Mouse (Mus musculus) lung, postnatal 4 days (tissue): Measurements from ENCODE around the gene Gm20696.

ENCODE experiments used
- DNase-seq, 2 experiments: peaks; one replicate each; pipeline ENCODE4 v3.0.0; 2021

Gene Gm20696

GRCm38 (mm10) chr6:99478873-99479650, 187.5 kb downstream of the Gm20696 start:
- no peak for DNase-seq

- DNase-seq, result no peak
Measured at GRCm38 (mm10) chr6:99475040-99475439, 191.6 kb downstream of the Gm20696 start.

- no peak for DNase-seq
Measured at GRCm38 (mm10) chr6:99470906-99471305, 195.7 kb downstream of the Gm20696 start.

GRCm38 (mm10) chr6:99469134-99469834, 197.3 kb downstream of the Gm20696 start:
- no peak for DNase-seq

- no peak for DNase-seq
Measured at GRCm38 (mm10) chr6:99467831-99468230, 198.8 kb downstream of the Gm20696 start.

GRCm38 (mm10) chr6:99467109-99467508, 199.5 kb downstream of the Gm20696 start:
- DNase-seq, result no peak

- no peak for DNase-seq
Measured at GRCm38 (mm10) chr6:99466354-99466753, 200.2 kb downstream of the Gm20696 start.

- no peak for DNase-seq
Measured at GRCm38 (mm10) chr6:99464449-99464848, 202.1 kb downstream of the Gm20696 start.

GRCm38 (mm10) chr6:99463906-99464305, 202.7 kb downstream of the Gm20696 start:
- DNase-seq, result no peak

- no peak for DNase-seq
Measured at GRCm38 (mm10) chr6:99458775-99459174, 207.8 kb downstream of the Gm20696 start.

- no peak for DNase-seq
Measured at GRCm38 (mm10) chr6:99453763-99454520, 212.7 kb downstream of the Gm20696 start.

GRCm38 (mm10) chr6:99452638-99453185, 213.9 kb downstream of the Gm20696 start:
- DNase-seq, result peak in 1 of 2 experiments; percentile 38

GRCm38 (mm10) chr6:99451479-99451878, 215.1 kb downstream of the Gm20696 start:
- no peak for DNase-seq

- DNase-seq, result no peak
Measured at GRCm38 (mm10) chr6:99447447-99447846, 219.2 kb downstream of the Gm20696 start.

- no peak for DNase-seq
Measured at GRCm38 (mm10) chr6:99446801-99447415, 219.7 kb downstream of the Gm20696 start.

- no peak for DNase-seq
Measured at GRCm38 (mm10) chr6:99443460-99443859, 223.1 kb downstream of the Gm20696 start.

- no peak for DNase-seq
Measured at GRCm38 (mm10) chr6:99441100-99441499, 225.5 kb downstream of the Gm20696 start.

- DNase-seq, result no peak
Measured at GRCm38 (mm10) chr6:99440606-99441005, 226.0 kb downstream of the Gm20696 start.

GRCm38 (mm10) chr6:99439878-99440361, 226.7 kb downstream of the Gm20696 start:
- DNase-seq, result peak; percentile 43 to 56

GRCm38 (mm10) chr6:99439214-99439877, 227.3 kb downstream of the Gm20696 start:
- peak; percentile 40 to 44 for DNase-seq

- peak in 1 of 2 experiments; percentile 11 for DNase-seq
Measured at GRCm38 (mm10) chr6:99436371-99436770, 230.2 kb downstream of the Gm20696 start.

- DNase-seq, result peak in 1 of 2 experiments; percentile 30
Measured at GRCm38 (mm10) chr6:99435140-99435539, 231.5 kb downstream of the Gm20696 start.
